Mouse (Mus musculus) CH12.LX (cell line): ENCODE measurements around the gene Ctcfl. TPM values are rescaled to one million over a fixed set of nuclear protein-coding genes. Genes with fewer than 3 reads are reported as not detected.

Source experiments
- DNase-seq: peaks from one replicate; pipeline ENCODE4 v3.0.0-alpha.2; 2013; ENCODE audit errors: extremely low read depth
- H3K27ac ChIP-seq: 2 replicates; pipeline ENCODE4 v1.5.1; 2012; ENCODE audit warnings: low read depth, mild to moderate bottlenecking, control low read depth, moderate library complexity; ENCODE audit not compliant: insufficient read depth
- H3K27me3 ChIP-seq: replicated peaks from 2 replicates; pipeline ENCODE3; 2012; ENCODE audit warnings: inconsistent platforms
- H3K36me3 ChIP-seq, 2 experiments: replicated peaks in 1 of 2; 2 replicates each; pipeline versions ENCODE3 to v1.6.1; 2012; ENCODE audit warnings: inconsistent platforms in 1 of 2, low read length in 1 of 2, mild to moderate bottlenecking in 1 of 2, mixed read lengths in 1 of 2, moderate library complexity in 1 of 2; ENCODE audit not compliant: control insufficient read depth in 1 of 2, insufficient read depth in 1 of 2
- H3K4me1 ChIP-seq, 2 experiments: 2 replicates each; pipeline ENCODE4 v1.6.1; 2012; ENCODE audit warnings: inconsistent platforms in 1 of 2, moderate library complexity in 1 of 2; ENCODE audit not compliant: insufficient read depth in 2 of 2, control insufficient read depth in 1 of 2
- H3K4me2 ChIP-seq: 2 replicates; pipeline ENCODE4 v1.6.1; 2012; ENCODE audit warnings: low read depth, mild to moderate bottlenecking, control low read depth; ENCODE audit not compliant: poor library complexity, insufficient read depth, severe bottlenecking
- H3K4me3 ChIP-seq, 3 experiments: fragments of 150-350 bp in 1 of 3; sonication (generic) in 1 of 3; replicated peaks in 1 of 3; 2 replicates each; pipeline versions ENCODE3 to v1.5.1; 2011 to 2012; ENCODE audit warnings: low read depth in 2 of 3, low read length in 2 of 3, mild to moderate bottlenecking in 2 of 3, moderate library complexity in 2 of 3, control low read depth in 1 of 3, improper control_type of control experiment in 1 of 3, inconsistent platforms in 1 of 3, mixed read lengths in 1 of 3; ENCODE audit not compliant: poor library complexity in 1 of 3
- H3K79me2 ChIP-seq: replicated peaks from 2 replicates; pipeline ENCODE4 v1.6.1; 2012; ENCODE audit warnings: mild to moderate bottlenecking, moderate library complexity; ENCODE audit not compliant: control insufficient read depth, poor library complexity, insufficient read depth, severe bottlenecking; ENCODE audit errors: extremely low read depth
- H3K9ac ChIP-seq: 2 replicates; pipeline ENCODE4 v1.6.1; 2012; ENCODE audit warnings: low read depth, mild to moderate bottlenecking, control low read depth, moderate library complexity; ENCODE audit not compliant: insufficient read depth
- H3K9me3 ChIP-seq: replicated peaks from 2 replicates; pipeline ENCODE3; 2012; ENCODE audit warnings: low read length, inconsistent platforms, mixed read lengths
- BHLHE40 ChIP-seq: IDR thresholded peaks from 2 replicates; pipeline ENCODE4 v1.6.1; 2011; ENCODE audit warnings: mild to moderate bottlenecking, low read depth, low read length, improper control_type of control experiment
- CHD2 ChIP-seq: IDR thresholded peaks from 2 replicates; pipeline ENCODE4 v1.6.1; 2011; ENCODE audit warnings: low read length, improper control_type of control experiment
- ELF1 ChIP-seq: IDR thresholded peaks from 2 replicates; pipeline ENCODE4 v1.6.1; 2014; ENCODE audit warnings: low read depth, mild to moderate bottlenecking, inconsistent platforms, low read length, improper control_type of control experiment
- EP300 ChIP-seq: IDR thresholded peaks from 2 replicates; pipeline ENCODE4 v1.6.1; 2011; ENCODE audit warnings: low read length, improper control_type of control experiment
- ETS1 ChIP-seq: conservative IDR thresholded peaks from 2 replicates; pipeline ENCODE4 v1.6.1; 2012; ENCODE audit warnings: low read depth, mild to moderate bottlenecking, inconsistent platforms, low read length, improper control_type of control experiment, moderate library complexity
- GABPA ChIP-seq: IDR thresholded peaks from 2 replicates; pipeline ENCODE4 v1.6.1; 2012; ENCODE audit warnings: low read depth, low read length, improper control_type of control experiment, inconsistent platforms; ENCODE audit not compliant: insufficient replicate concordance
- HCFC1 ChIP-seq: IDR thresholded peaks from 2 replicates; pipeline ENCODE4 v1.6.1; 2012; ENCODE audit warnings: low read depth, mild to moderate bottlenecking, inconsistent platforms, low read length, improper control_type of control experiment
- IRF4 ChIP-seq: IDR thresholded peaks from 2 replicates; pipeline ENCODE4 v1.6.1; 2014; ENCODE audit warnings: low read depth, mild to moderate bottlenecking, inconsistent platforms, low read length, improper control_type of control experiment
- JUN ChIP-seq: IDR thresholded peaks from 2 replicates; pipeline ENCODE4 v1.6.1; 2011; ENCODE audit warnings: low read depth, mild to moderate bottlenecking, low read length, improper control_type of control experiment, moderate library complexity; ENCODE audit not compliant: insufficient read depth
- JUND ChIP-seq: conservative IDR thresholded peaks from 2 replicates; pipeline ENCODE4 v1.6.1; 2011; ENCODE audit warnings: low read depth, low read length, improper control_type of control experiment
- MAFK ChIP-seq: IDR thresholded peaks from 2 replicates; pipeline ENCODE4 v1.6.1; 2011; ENCODE audit warnings: low read length, improper control_type of control experiment; ENCODE audit not compliant: insufficient replicate concordance
- MEF2A ChIP-seq: IDR thresholded peaks from 2 replicates; pipeline ENCODE4 v1.6.1; 2014; ENCODE audit warnings: low read depth, mild to moderate bottlenecking, inconsistent platforms, low read length, improper control_type of control experiment, borderline replicate concordance
- MXI1 ChIP-seq: IDR thresholded peaks from 2 replicates; pipeline ENCODE4 v1.6.1; 2011; ENCODE audit warnings: mild to moderate bottlenecking, low read depth, low read length, improper control_type of control experiment
- MYC ChIP-seq: IDR thresholded peaks from 2 replicates; pipeline ENCODE4 v1.6.1; 2011; ENCODE audit warnings: low read depth, mild to moderate bottlenecking, improper control_type of control experiment, low read length
- NELFE ChIP-seq: IDR thresholded peaks from 2 replicates; pipeline ENCODE4 v1.6.1; 2011; ENCODE audit warnings: low read depth, low read length, improper control_type of control experiment
- NRF1 ChIP-seq: IDR thresholded peaks from 2 replicates; pipeline ENCODE4 v1.6.1; 2014; ENCODE audit warnings: low read depth, mild to moderate bottlenecking, inconsistent platforms, low read length, improper control_type of control experiment, moderate library complexity
- POLR2A ChIP-seq: IDR thresholded peaks from 2 replicates; pipeline ENCODE4 v1.6.1; 2011; ENCODE audit warnings: low read depth, mild to moderate bottlenecking, improper control_type of control experiment, low read length
- POLR2AphosphoS2 ChIP-seq: IDR thresholded peaks from 2 replicates; pipeline ENCODE4 v1.6.1; 2011; ENCODE audit warnings: low read depth, low read length, improper control_type of control experiment
- UBTF ChIP-seq: IDR thresholded peaks from 2 replicates; pipeline ENCODE4 v1.6.1; 2012; ENCODE audit warnings: low read depth, mild to moderate bottlenecking, inconsistent platforms, low read length, improper control_type of control experiment, moderate library complexity
- ZKSCAN1 ChIP-seq: IDR thresholded peaks from 2 replicates; pipeline ENCODE4 v1.6.1; 2012; ENCODE audit warnings: low read depth, inconsistent platforms, low read length, improper control_type of control experiment, borderline replicate concordance
- ZMIZ1 ChIP-seq: IDR thresholded peaks from 2 replicates; pipeline ENCODE4 v1.6.1; 2012; ENCODE audit warnings: low read depth, mild to moderate bottlenecking, inconsistent platforms, low read length, improper control_type of control experiment
- ZNF384 ChIP-seq: IDR thresholded peaks from 2 replicates; pipeline ENCODE4 v1.6.1; 2012; ENCODE audit warnings: low read depth, low read length, improper control_type of control experiment, inconsistent platforms
- dilution Hi-C: fragments of 300-500 bp; cut with MboI; formaldehyde crosslinking; loops from 2 replicates; pipeline ENCODE4 v1.14.3; 2020; ENCODE audit warnings: low sequenced_read_pairs; ENCODE audit not compliant: extremely low pct_unique_long_range_greater_than_20kb, extremely low pct_ligation_motif_present
- in situ Hi-C: fragments of 300-500 bp; cut with MboI; formaldehyde crosslinking; loops from 3 replicates; pipeline ENCODE4 v1.14.3; 2019; ENCODE audit warnings: low sequenced_read_pairs, low pct_ligation_motif_present, low pct_unique_long_range_greater_than_20kb, mixed read lengths
- polyA plus RNA-seq: library from polyadenylated mRNA; unstranded; fragments of >175 nt; gene quantifications from 2 replicates; pipeline ENCODE4 v1.2.1, GENCODE M21; 2012; ENCODE audit warnings: low read depth; ENCODE audit not compliant: insufficient read length
- total RNA-seq, 2 experiments: library from RNA; depleted of rRNA; stranded (reverse); fragments of 300-350 nt in 1 of 2; fragments of >200 nt in 1 of 2; gene quantifications; 2 replicates each; pipeline ENCODE4 v1.2.3; 2012 to 2014

The Ctcfl gene
- total and polyA plus RNA-seq, 3 experiments: 0.11 TPM; not detected in 2

GRCm38 (mm10) chr2:173058263-173058662 lies 61.1 kb downstream of the Ctcfl start:
- dilution Hi-C loops: no loop called here
- TF ChIP-seq HCFC1 (no peak), NRF1 (no peak), NELFE (no peak), POLR2AphosphoS2 (no peak), ZNF384 (no peak), ZKSCAN1 (no peak), ZMIZ1 (no peak)
- Histone ChIP-seq H3K27ac (no peak overlapping the region), H3K4me3 (no peak overlapping the region), H3K36me3 (no peaks in the 10 kb centered on the region), H3K4me1 (peaks cover 32 to 50% of the 10 kb centered on the region in 2 experiments), H3K9me3 (no peaks in the 10 kb centered on the region), H3K9ac (no peak overlapping the region), H3K27me3 (no peaks in the 10 kb centered on the region), H3K4me2 (no peak overlapping the region), H3K79me2 (no peaks in the 10 kb centered on the region)
- in situ Hi-C loops: no loop called here
- no peak for DNase-seq

GRCm38 (mm10) chr2:173057623-173058022 lies 61.7 kb downstream of the Ctcfl start:
- Histone ChIP-seq H3K9me3 (no peaks in the 10 kb centered on the region), H3K27ac (no peak overlapping the region), H3K79me2 (no peaks in the 10 kb centered on the region), H3K4me1 (peaks cover 32 to 50% of the 10 kb centered on the region in 2 experiments), H3K9ac (no peak overlapping the region), H3K4me2 (no peak overlapping the region), H3K27me3 (no peaks in the 10 kb centered on the region), H3K36me3 (no peaks in the 10 kb centered on the region), H3K4me3 (no peak overlapping the region)
- in situ Hi-C loops (no loop called here), dilution Hi-C loops (no loop called here)
- no peak for DNase-seq
- TF ChIP-seq CHD2 (no peak), EP300 (no peak), MYC (no peak), IRF4 (no peak), JUND (no peak), BHLHE40 (no peak), MXI1 (no peak), MEF2A (no peak), UBTF (no peak), GABPA (no peak), ELF1 (no peak), MAFK (no peak), NELFE (no peak), JUN (no peak), POLR2A (no peak), ETS1 (no peak)
